Mouse (Mus musculus) stomach, postnatal 0 days (tissue): Measurements from ENCODE around the gene Pheta2.

Source experiments
- CTCF ChIP-seq: IDR thresholded peaks from 2 replicates; pipeline ENCODE4 v1.5.1; 2016; ENCODE audit warnings: antibody characterized with exemption, low read depth, mild to moderate bottlenecking, moderate library complexity
- EP300 ChIP-seq: optimal IDR thresholded peaks from 2 replicates; pipeline ENCODE3; 2016; ENCODE audit warnings: antibody characterized with exemption

- TF ChIP-seq CTCF, result no peak; the same call in 1 of the 2 replicates
- TF ChIP-seq EP300, result no peak
Measured at GRCm38 (mm10) chr15:82339150-82339549, 408 bp downstream of the Pheta2 start.
